Mouse (Mus musculus) neural tube, embryonic 14.5 days (tissue): Measurements from ENCODE around the gene Olig2. TPM values are rescaled to one million over a fixed set of nuclear protein-coding genes. Genes with fewer than 3 reads are reported as not detected.

ENCODE experiments used
- ATAC-seq: fragments of 200-750 bp; cut with Nextera tagmentation; 2 replicates; pipeline ENCODE4 v1.8.0; 2017; ENCODE audit warnings: low read depth, mild to moderate bottlenecking, moderate TSS enrichment, moderate library complexity
- H3K27ac ChIP-seq: fragments of 300-500 bp; sonication (generic); 2 replicates; pipeline ENCODE4 v1.5.1; 2014; ENCODE audit warnings: low read depth, mild to moderate bottlenecking, control low read depth, low read length, moderate library complexity, mixed read lengths
- H3K27me3 ChIP-seq: fragments of 300-500 bp; sonication (generic); 2 replicates; pipeline ENCODE4 v1.6.1; 2014; ENCODE audit warnings: low read length; ENCODE audit not compliant: control insufficient read depth, insufficient read depth
- H3K36me3 ChIP-seq: fragments of 300-500 bp; sonication (generic); 2 replicates; pipeline ENCODE4 v1.6.1; 2014; ENCODE audit warnings: low read length, mixed read lengths; ENCODE audit not compliant: control insufficient read depth, insufficient read depth
- H3K4me1 ChIP-seq: fragments of 300-500 bp; sonication (generic); 2 replicates; pipeline ENCODE4 v1.6.1; 2014; ENCODE audit warnings: low read length; ENCODE audit not compliant: control insufficient read depth, insufficient read depth
- H3K4me2 ChIP-seq: fragments of 300-500 bp; sonication (generic); 2 replicates; pipeline ENCODE4 v1.6.1; 2014; ENCODE audit warnings: mild to moderate bottlenecking, low read depth, low read length, control low read depth
- H3K4me3 ChIP-seq: fragments of 300-500 bp; sonication (generic); 2 replicates; pipeline ENCODE4 v1.5.1; 2014; ENCODE audit warnings: low read depth, low read length, control low read depth, mixed read lengths
- H3K9ac ChIP-seq: fragments of 300-500 bp; sonication (generic); replicated peaks from 2 replicates; pipeline ENCODE4 v1.6.1; 2014; ENCODE audit warnings: low read depth, mild to moderate bottlenecking, control low read depth, low read length, mixed read lengths
- H3K9me3 ChIP-seq: fragments of 300-500 bp; sonication (generic); 2 replicates; pipeline ENCODE4 v1.6.1; 2016; ENCODE audit warnings: low read length; ENCODE audit not compliant: control insufficient read depth
- WGBS: fragments of 180-500 bp; shearing (Covaris S2); extraction: QIAGEN DNeasy Blood & Tissue Kit; methylation state at CpG from one replicate; pipeline ENCODE4 v1.1.7; 2014; 5-methylcytosine and 5-hydroxymethylcytosine counted together
- polyA plus RNA-seq: library from polyadenylated mRNA; unstranded; fragments of >200 nt; fragmentation: Nextera tagmentation; extraction: Ambion mirVana; gene quantifications from 2 replicates; pipeline ENCODE4 v1.2.1, GENCODE M21; 2014

The Olig2 gene
- polyA plus RNA-seq, 1 experiment from 2014 or later: 8.3 TPM

DNA sequence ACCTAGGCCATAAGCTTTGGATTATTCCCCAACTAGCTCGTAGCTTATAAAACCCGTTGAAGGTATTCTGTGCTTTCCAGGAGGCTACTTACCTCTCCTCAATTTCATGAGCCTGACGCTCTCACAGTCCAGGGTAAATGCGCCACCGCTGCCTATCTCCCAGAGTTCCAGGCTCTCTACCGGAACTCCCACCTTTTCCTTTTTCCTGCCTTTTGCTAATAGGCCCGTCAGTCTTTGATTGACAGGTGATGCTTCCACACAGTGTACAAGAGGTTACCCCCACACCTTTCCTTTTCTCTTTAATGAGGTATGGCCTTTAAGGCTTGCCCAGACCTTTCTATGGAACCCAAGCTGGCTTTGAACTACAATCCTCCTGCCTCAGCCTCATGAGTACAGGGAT lies 25.4 kb upstream of the Olig2 start:
- Histone ChIP-seq H3K9me3 (no peaks in the 10 kb centered on the region), H3K27ac (no peak overlapping the region), H3K4me3 (no peak overlapping the region), H3K27me3 (peaks cover 6% of the 10 kb centered on the region; the same call in 1 of the 2 replicates), H3K4me1 (no peaks in the 10 kb centered on the region), H3K36me3 (no peaks in the 10 kb centered on the region), H3K9ac (no peak overlapping the region), H3K4me2 (no peak overlapping the region)
- ATAC-seq: no peak
- WGBS: 96% methylated on average over 7 of the region's 7 CpGs

DNA sequence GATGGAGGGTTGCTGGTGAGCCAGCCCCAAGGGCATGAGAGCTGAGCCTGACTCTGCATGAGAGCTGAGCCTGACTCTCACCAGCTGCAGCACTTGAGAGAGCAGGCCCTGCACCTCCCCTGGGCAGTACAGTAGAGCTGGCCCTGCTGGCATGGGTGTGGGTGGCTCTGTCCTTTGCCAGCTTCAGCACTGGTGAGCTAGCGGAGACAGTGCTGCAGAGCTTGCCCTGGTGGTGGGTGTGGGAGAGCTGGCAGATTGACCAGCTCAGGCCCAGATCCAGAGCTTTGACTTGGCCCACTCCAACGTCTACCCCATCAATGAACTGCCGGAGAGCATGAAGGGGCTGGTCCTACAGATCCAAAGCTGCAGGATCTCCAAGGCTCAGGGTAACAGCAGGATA lies 22.3 kb upstream of the Olig2 start:
- no peak overlapping the region for H3K4me2 ChIP-seq
- H3K9ac ChIP-seq: no peak overlapping the region
- WGBS: 86% methylated on average over 3 of the region's 3 CpGs
- H3K4me3 ChIP-seq: no peak overlapping the region
- H3K27ac ChIP-seq: no peak overlapping the region
- ATAC-seq: no peak
- H3K4me1 ChIP-seq: no peaks in the 10 kb centered on the region
- peaks cover 11% of the 10 kb centered on the region; the same call in 1 of the 2 replicates for H3K27me3 ChIP-seq
- no peaks in the 10 kb centered on the region for H3K36me3 ChIP-seq
- no peaks in the 10 kb centered on the region for H3K9me3 ChIP-seq

DNA sequence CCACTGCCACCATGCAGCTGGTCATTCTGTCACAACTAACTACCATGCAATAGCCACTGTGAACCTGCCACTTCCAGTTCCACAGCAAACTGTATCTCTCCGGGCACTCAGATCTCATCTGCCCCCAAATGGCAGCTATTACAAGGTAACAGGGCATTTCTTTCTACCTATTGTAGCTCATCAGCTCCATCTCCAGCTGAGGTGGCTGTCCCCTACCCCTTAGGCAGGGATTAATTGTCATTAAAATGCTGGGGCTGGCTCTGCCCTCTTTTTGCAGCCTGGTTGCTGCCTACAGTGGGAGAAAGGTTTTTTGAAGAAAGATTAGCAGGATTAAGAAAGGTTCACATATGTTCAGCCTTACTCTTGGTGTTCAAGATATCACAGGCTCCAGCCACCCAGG lies 18.9 kb upstream of the Olig2 start:
- no peak for ATAC-seq
- H3K27me3 ChIP-seq: peaks cover 19% of the 10 kb centered on the region; the same call in 1 of the 2 replicates
- H3K4me3 ChIP-seq: no peak overlapping the region
- H3K36me3 ChIP-seq: no peaks in the 10 kb centered on the region
- no peaks in the 10 kb centered on the region for H3K9me3 ChIP-seq
- no peaks in the 10 kb centered on the region for H3K4me1 ChIP-seq
- H3K9ac ChIP-seq: no peak overlapping the region
- WGBS: 59% methylated on average over 1 of the region's 1 CpGs
- H3K4me2 ChIP-seq: no peak overlapping the region
- H3K27ac ChIP-seq: no peak overlapping the region

DNA sequence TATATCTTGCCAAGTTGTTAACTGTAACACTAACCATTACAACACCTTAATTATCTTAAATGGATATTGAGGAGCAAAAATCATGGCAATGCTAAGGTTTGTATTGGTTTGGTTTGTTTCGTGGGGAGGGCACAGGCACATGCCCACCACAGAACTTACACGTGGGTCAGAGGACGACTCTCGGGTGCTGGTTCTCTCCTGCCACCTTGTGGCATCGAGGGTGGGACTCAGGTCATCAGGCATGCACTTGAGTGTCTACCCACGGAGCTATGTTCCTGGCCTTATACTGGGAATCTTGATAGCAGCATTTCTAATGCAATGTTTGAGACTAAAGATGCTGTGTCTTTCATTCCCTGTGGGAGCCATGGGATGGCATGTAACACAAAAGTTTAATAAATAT lies 8.2 kb upstream of the Olig2 start:
- WGBS: 41% methylated on average over 6 of the region's 6 CpGs
- Histone ChIP-seq H3K27me3 (peaks cover 70% of the 10 kb centered on the region), H3K4me2 (no peak overlapping the region), H3K36me3 (no peaks in the 10 kb centered on the region), H3K4me1 (no peaks in the 10 kb centered on the region), H3K27ac (no peak overlapping the region), H3K9me3 (no peaks in the 10 kb centered on the region), H3K9ac (no peak overlapping the region), H3K4me3 (no peak overlapping the region)
- no peak for ATAC-seq

DNA sequence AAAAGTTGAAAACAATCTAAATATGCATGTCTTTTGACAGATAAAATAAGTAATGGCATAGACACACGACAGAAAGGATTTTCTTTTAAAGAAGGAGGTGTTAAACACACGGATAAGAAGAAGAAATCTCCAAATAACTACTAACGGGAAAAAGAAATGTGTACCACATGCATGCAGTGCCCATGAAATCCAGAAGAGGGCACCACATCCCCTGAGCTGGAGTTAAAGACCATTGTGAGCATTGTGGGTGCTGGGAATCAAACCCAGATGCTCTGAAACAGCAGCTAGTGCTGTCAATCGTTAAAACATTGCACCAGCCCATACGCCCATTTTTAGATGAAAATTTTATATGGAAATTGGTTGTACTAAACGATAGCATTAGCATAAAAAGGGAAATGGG lies 7.3 kb upstream of the Olig2 start:
- Histone ChIP-seq H3K4me2 (no peak overlapping the region), H3K9ac (no peak overlapping the region), H3K36me3 (no peaks in the 10 kb centered on the region), H3K27me3 (peaks cover 74% of the 10 kb centered on the region), H3K9me3 (no peaks in the 10 kb centered on the region), H3K4me1 (no peaks in the 10 kb centered on the region), H3K4me3 (no peak overlapping the region), H3K27ac (no peak overlapping the region)
- no peak for ATAC-seq
- 80% methylated on average over 6 of the region's 6 CpGs for WGBS

DNA sequence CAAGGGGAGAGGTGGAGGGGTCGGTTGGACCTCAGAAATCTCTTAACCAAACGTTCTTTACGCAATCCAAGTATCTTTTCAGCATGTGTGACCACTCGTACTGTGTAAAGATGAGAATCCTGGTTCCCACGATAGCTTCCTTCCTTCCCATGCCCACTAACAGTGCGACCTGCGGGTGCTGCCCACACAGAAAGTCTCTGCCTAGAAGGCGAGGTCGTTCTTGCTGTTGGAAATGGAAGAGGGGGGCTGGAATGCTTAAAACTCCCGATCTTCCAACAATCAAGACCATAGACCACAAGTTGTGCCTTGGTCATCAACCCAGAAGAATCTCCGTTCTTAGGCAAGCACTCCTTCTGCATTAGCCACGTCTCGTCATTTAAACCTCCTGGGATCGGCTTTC lies 6.0 kb upstream of the Olig2 start:
- Histone ChIP-seq H3K27ac (no peak overlapping the region), H3K4me2 (no peak overlapping the region), H3K9ac (no peak overlapping the region), H3K4me1 (no peaks in the 10 kb centered on the region), H3K4me3 (no peak overlapping the region), H3K27me3 (peaks cover 75% of the 10 kb centered on the region), H3K36me3 (no peaks in the 10 kb centered on the region), H3K9me3 (no peaks in the 10 kb centered on the region)
- no peak for ATAC-seq
- WGBS: 10% methylated on average over 14 of the region's 14 CpGs

DNA sequence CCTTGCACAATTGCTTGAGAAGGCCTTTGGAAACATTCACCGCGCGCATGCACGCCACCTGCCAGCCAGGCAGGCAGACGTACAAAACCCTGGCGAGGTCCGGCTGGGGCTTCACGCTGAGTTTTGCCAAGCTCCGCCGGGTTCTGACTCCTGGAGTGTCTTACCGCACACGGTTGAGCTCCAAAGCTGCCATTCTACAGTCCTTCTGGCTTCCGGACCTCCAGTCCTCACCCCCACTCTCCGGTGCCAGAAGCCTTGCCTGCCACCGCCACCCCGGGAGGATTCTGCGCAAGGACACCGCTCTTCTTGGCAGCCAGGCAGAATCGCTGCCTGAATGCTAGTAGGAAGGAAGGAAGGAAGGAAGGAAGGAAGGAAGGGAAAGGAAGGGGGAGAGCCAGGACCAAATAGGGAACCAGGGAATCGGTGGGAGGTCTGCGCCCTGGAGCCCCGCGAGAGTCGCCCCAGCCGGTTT lies 3.0 kb upstream of the Olig2 start:
- Histone ChIP-seq H3K9ac (no peak overlapping the region), H3K4me1 (no peaks in the 10 kb centered on the region), H3K9me3 (no peaks in the 10 kb centered on the region), H3K27me3 (peaks cover 83% of the 10 kb centered on the region), H3K4me2 (peak overlapping the region; percentile 8; the same call in 1 of the 2 replicates), H3K4me3 (no peak overlapping the region), H3K27ac (no peak overlapping the region), H3K36me3 (no peaks in the 10 kb centered on the region)
- WGBS: under 1% methylated on average over 25 of the region's 25 CpGs
- ATAC-seq: no peak

DNA sequence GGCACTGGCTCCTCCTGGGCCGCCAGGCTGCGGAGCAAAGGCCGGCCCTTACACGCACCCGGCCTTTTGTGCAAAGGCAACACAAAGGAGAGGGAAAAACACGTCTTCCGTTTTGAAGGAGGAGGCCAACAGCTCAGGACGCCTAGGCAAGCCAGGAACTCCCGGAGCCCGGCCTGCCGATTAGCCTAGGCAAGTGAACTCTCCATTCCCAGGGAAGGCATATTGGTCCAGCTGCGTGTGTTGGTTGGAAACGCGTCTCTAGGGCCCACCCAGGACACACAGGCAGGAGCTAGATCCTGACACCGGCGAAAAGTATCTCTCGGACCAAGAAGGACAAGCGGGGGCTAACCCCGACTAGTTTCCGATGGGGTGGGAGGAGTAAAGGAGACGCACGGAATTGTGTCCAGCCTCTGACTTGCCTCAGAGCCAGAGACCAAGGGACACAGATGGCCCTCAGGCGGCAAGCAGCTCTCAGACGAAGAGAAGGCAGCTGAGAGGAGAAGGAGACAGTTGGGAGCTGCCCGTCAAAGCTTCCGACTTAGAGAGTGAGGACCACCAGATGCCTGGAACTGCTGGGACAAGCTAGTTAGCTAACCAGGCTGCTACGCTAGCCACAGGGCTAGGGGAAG lies 2.5 kb upstream of the Olig2 start:
- Histone ChIP-seq H3K27ac (no peak overlapping the region), H3K9me3 (no peaks in the 10 kb centered on the region), H3K4me3 (no peak overlapping the region), H3K36me3 (no peaks in the 10 kb centered on the region), H3K4me2 (peak overlapping the region; percentile 0; the same call in 1 of the 2 replicates), H3K9ac (no peak overlapping the region), H3K4me1 (no peaks in the 10 kb centered on the region), H3K27me3 (peaks cover 84% of the 10 kb centered on the region)
- ATAC-seq: no peak
- 1% methylated on average over 27 of the region's 27 CpGs for WGBS

DNA sequence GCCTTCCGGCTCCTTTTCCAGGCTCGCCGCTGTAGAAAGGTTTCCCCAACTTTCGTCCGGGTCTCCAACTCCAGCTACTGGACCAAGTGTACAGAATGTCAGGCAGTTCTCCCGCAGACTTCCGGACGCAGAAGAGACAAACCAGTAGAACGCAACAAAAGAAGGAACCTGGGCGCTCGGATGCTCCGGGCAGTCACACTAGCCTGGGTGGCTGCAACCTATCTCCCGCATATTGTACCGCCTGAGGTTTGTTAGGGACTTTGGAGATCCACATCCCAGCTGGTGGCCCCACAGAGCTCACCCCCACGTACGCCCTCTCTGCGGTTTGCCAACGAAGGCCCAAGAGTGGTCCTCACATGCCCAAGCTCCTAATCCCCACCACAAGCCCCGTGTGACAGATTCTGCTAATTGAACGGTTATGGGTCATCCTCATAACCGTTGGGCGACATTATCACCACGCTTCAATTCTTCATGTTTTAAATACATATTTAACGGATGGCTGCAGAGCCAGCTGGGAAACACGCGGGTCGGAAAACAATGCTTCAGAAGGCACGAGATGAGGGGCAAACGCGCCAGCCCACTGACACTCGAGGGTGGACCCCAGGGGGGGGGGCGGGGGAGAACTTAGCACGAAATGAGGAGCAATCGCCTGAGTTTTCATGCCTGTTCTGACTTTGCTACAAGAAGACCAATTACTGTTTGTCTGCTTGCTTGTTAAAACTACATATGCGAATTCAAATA lies 1.8 kb upstream of the Olig2 start:
- no peaks in the 10 kb centered on the region for H3K36me3 ChIP-seq
- peaks cover 86% of the 10 kb centered on the region for H3K27me3 ChIP-seq
- H3K4me1 ChIP-seq: no peaks in the 10 kb centered on the region
- no peak overlapping the region for H3K9ac ChIP-seq
- no peak for ATAC-seq
- H3K9me3 ChIP-seq: no peaks in the 10 kb centered on the region
- WGBS: 1% methylated on average over 35 of the region's 35 CpGs
- H3K27ac ChIP-seq: no peak overlapping the region
- no peak overlapping the region for H3K4me3 ChIP-seq
- H3K4me2 ChIP-seq: 0 out of 2 replicates have a peak overlapping the region, but pooled peaks have one; percentile 0
